25 mouse cellular contexts compared by ENCODE assay signal in genomic region chr8:124496266-124496665, GRCm38 (mm10). TPM values are rescaled to one million over a fixed set of nuclear protein-coding genes. Genes with fewer than 3 reads are reported as not detected.
DNase-seq lines count a peak whose midpoint lies in the region; ATAC-seq and TF ChIP-seq lines count a peak whose summit lies in the region.
"Had no signal": no experiment of that assay in that cellular context is flagged by ENCODE, and none has a peak within 500 bp of the region (broad histone marks: within the 10 kb centered on the region; RNA-seq: fewer than 3 reads in every experiment).

No protein-coding gene starts in this region.

- DNase-seq in cerebellum, adult 9-11 months, result peak; percentile 53
- DNase-seq in cerebellum, adult 11 months, result no peak
- DNase-seq in hindbrain, postnatal 0 days (ENCODE audit: low spot score), result no peak
- peak; percentile 18 for DNase-seq in left cerebral cortex, postnatal 4 days
- no peak for DNase-seq in left cerebral cortex, adult 8-10 months (ENCODE audit: low spot score in 2 of 2)
- no peak for DNase-seq in limb, embryonic 14.5 days (ENCODE audit: low spot score)
- DNase-seq in thymus, postnatal 0 days (ENCODE audit: low spot score), result no peak
- DNase-seq: adrenal gland, adult 2 months; adrenal gland, postnatal 14 days; B cell, adult 2 months; gastrocnemius, postnatal 10 days; gastrocnemius, postnatal 36 days; heart, adult 2 months; heart, postnatal 14 days; heart, postnatal 4 days had no signal

- H3K4me1 ChIP-seq in hindbrain, postnatal 0 days (ENCODE audit: insufficient read depth, low read length), result 0 out of 2 replicates have a peak, but pooled peaks cover 8% of the 10 kb centered on the region
- no peaks in the 10 kb centered on the region for H3K4me1 ChIP-seq in hindbrain, embryonic 16.5 days (ENCODE audit: control insufficient read depth, insufficient read depth, low read depth, low read length)
- peaks cover 20% of the 10 kb centered on the region for H3K4me1 ChIP-seq in limb, embryonic 14.5 days (ENCODE audit: control insufficient read depth, insufficient read depth, low read length)
- H3K4me1 ChIP-seq: forebrain, embryonic 10.5 days; forebrain, embryonic 13.5 days; heart, embryonic 10.5 days; heart, embryonic 13.5 days; intestine, embryonic 15.5 days had no signal

- H3K27ac ChIP-seq in hindbrain, postnatal 0 days, result peak overlapping the region; percentile 56; the same call in 1 of the 2 replicates
- no peak overlapping the region for H3K27ac ChIP-seq in hindbrain, embryonic 16.5 days (ENCODE audit: low read depth, low read length)
- H3K27ac ChIP-seq in limb, embryonic 14.5 days (replicated peaks; ENCODE audit: low read depth, low read length), result peak overlapping the region; percentile 74; the same call in 1 of the 2 replicates
- H3K27ac ChIP-seq: forebrain, embryonic 10.5 days; forebrain, embryonic 13.5 days; heart, adult 2 months; heart, embryonic 10.5 days; heart, embryonic 13.5 days; hindbrain, embryonic 14.5 days; intestine, embryonic 15.5 days had no signal

- intact Hi-C loops in left cerebral cortex, postnatal 4 days (cut with DNase I), result no loop called here

- 67% methylated on average over 4 of the region's 4 CpGs for WGBS in hindbrain, postnatal 0 days
- WGBS in hindbrain, embryonic 16.5 days, result 75% methylated on average over 4 of the region's 4 CpGs
- 61% methylated on average over 4 of the region's 4 CpGs for WGBS in limb, embryonic 14.5 days

- no peak overlapping the region for H3K9ac ChIP-seq in hindbrain, postnatal 0 days (replicated peaks; ENCODE audit: low read length)
- no peak overlapping the region for H3K9ac ChIP-seq in hindbrain, embryonic 16.5 days (ENCODE audit: low read depth, low read length)
- 0 out of 2 replicates have a peak overlapping the region, but pooled peaks have one; percentile 4 for H3K9ac ChIP-seq in limb, embryonic 14.5 days (ENCODE audit: low read depth, low read length, severe bottlenecking)
- H3K9ac ChIP-seq: forebrain, embryonic 13.5 days; heart, embryonic 13.5 days; hindbrain, embryonic 14.5 days; intestine, embryonic 15.5 days had no signal

- no peak overlapping the region for H3K4me3 ChIP-seq in hindbrain, postnatal 0 days (ENCODE audit: low read length)
- H3K4me3 ChIP-seq in hindbrain, embryonic 16.5 days (ENCODE audit: low read length), result no peak overlapping the region
- no peak overlapping the region for H3K4me3 ChIP-seq in limb, embryonic 14.5 days (replicated peaks; ENCODE audit: low read length)
- H3K4me3 ChIP-seq: forebrain, embryonic 10.5 days; forebrain, embryonic 13.5 days; heart, adult 2 months; heart, embryonic 10.5 days; heart, embryonic 13.5 days; intestine, embryonic 15.5 days had no signal

- H3K36me3 ChIP-seq in hindbrain, postnatal 0 days (ENCODE audit: insufficient read depth, low read length), result no peaks in the 10 kb centered on the region
- H3K36me3 ChIP-seq in hindbrain, embryonic 16.5 days (ENCODE audit: control insufficient read depth, insufficient read depth, low read length), result no peaks in the 10 kb centered on the region
- H3K36me3 ChIP-seq in limb, embryonic 14.5 days (ENCODE audit: control insufficient read depth, insufficient read depth, low read length), result no peaks in the 10 kb centered on the region
- H3K36me3 ChIP-seq: forebrain, embryonic 10.5 days; G1E; heart, embryonic 10.5 days; heart, embryonic 13.5 days; intestine, embryonic 15.5 days had no signal

- H3K9me3 ChIP-seq in hindbrain, postnatal 0 days (ENCODE audit: low read length), result no peaks in the 10 kb centered on the region
- no peaks in the 10 kb centered on the region for H3K9me3 ChIP-seq in hindbrain, embryonic 16.5 days (ENCODE audit: control insufficient read depth, low read length)
- no peaks in the 10 kb centered on the region for H3K9me3 ChIP-seq in limb, embryonic 14.5 days (ENCODE audit: control insufficient read depth, low read length)
- H3K9me3 ChIP-seq: forebrain, embryonic 10.5 days; forebrain, embryonic 13.5 days; heart, embryonic 10.5 days; heart, embryonic 13.5 days; intestine, embryonic 15.5 days had no signal

- TF ChIP-seq CTCF in hindbrain, postnatal 0 days (IDR thresholded peaks at IDR 0.05; ENCODE audit: low read depth), result no peak

- H3K4me2 ChIP-seq in hindbrain, postnatal 0 days (ENCODE audit: low read depth, low read length), result no peak overlapping the region
- no peak overlapping the region for H3K4me2 ChIP-seq in hindbrain, embryonic 16.5 days (ENCODE audit: low read length)
- H3K4me2 ChIP-seq in limb, embryonic 14.5 days (replicated peaks; ENCODE audit: low read depth, low read length, severe bottlenecking), result no peak overlapping the region
- H3K4me2 ChIP-seq: forebrain, embryonic 13.5 days; heart, embryonic 13.5 days; hindbrain, embryonic 14.5 days; intestine, embryonic 15.5 days had no signal

- no peaks in the 10 kb centered on the region for H3K27me3 ChIP-seq in hindbrain, postnatal 0 days (ENCODE audit: insufficient read depth, low read length)
- H3K27me3 ChIP-seq in hindbrain, embryonic 16.5 days (replicated peaks; ENCODE audit: control insufficient read depth, insufficient read depth, low read length), result no peaks in the 10 kb centered on the region
- no peaks in the 10 kb centered on the region for H3K27me3 ChIP-seq in limb, embryonic 14.5 days (ENCODE audit: control insufficient read depth, insufficient read depth, low read length)
- H3K27me3 ChIP-seq: forebrain, embryonic 13.5 days; heart, embryonic 13.5 days; intestine, embryonic 15.5 days had no signal

- TF ChIP-seq POLR2A in limb, embryonic 14.5 days (IDR thresholded peaks at IDR 0.05; ENCODE audit: borderline replicate concordance, extremely low read depth, insufficient read depth, insufficient read length), result no peak

- ATAC-seq in hindbrain, postnatal 0 days, result no peak
- no peak for ATAC-seq in hindbrain, embryonic 16.5 days
- ATAC-seq in limb, embryonic 14.5 days (ENCODE audit: low FRiP score, low read depth), result no peak
- ATAC-seq: forebrain, embryonic 13.5 days; forebrain, embryonic 16.5 days had no signal

RNA-seq across cellular contexts. Expression of gene Cog2, which starts 24.3 kb away (rescaled TPM):
- 29.4 and 30.0 TPM in 2 replicates for total RNA-seq in hindbrain, postnatal 0 days (2014; rRNA removed)
- 17.3 and 21.4 TPM in 2 replicates for polyA plus RNA-seq in hindbrain, postnatal 0 days (2015; fragmentation: Nextera tagmentation; extraction: Ambion mirVana)
- polyA plus RNA-seq in hindbrain, embryonic 16.5 days (2015; fragmentation: Nextera tagmentation; extraction: Ambion mirVana), result 30.3 and 34.5 TPM in 2 replicates
- total RNA-seq in left cerebral cortex, postnatal 4 days (2021), result 10 to 100 TPM; 37.2 to 38.6 TPM
- total RNA-seq in left cerebral cortex, adult 8-10 months (2022), result 10 to 100 TPM; 43.2 to 49.2 (median 45.7) TPM
- polyA plus RNA-seq in limb, embryonic 14.5 days (2012; rRNA removed), result 35.5 and 36.1 TPM in 2 replicates
- polyA plus RNA-seq in limb, embryonic 14.5 days (2014; fragmentation: Nextera tagmentation; extraction: Ambion mirVana), result 40.5 and 40.6 TPM in 2 replicates
- 35.6 and 40.5 TPM in 2 replicates for polyA plus RNA-seq in thymus, postnatal 0 days (2015; fragmentation: Nextera tagmentation; extraction: Ambion mirVana)

RNA-seq across cellular contexts. Expression of gene Pgbd5, which starts 56.8 kb away (rescaled TPM):
- total RNA-seq in hindbrain, postnatal 0 days (2014; rRNA removed), result 68.7 and 74.1 TPM in 2 replicates
- 15.8 and 15.9 TPM in 2 replicates for polyA plus RNA-seq in hindbrain, postnatal 0 days (2015; fragmentation: Nextera tagmentation; extraction: Ambion mirVana)
- 12.8 and 13.6 TPM in 2 replicates for polyA plus RNA-seq in hindbrain, embryonic 16.5 days (2015; fragmentation: Nextera tagmentation; extraction: Ambion mirVana)
- 10 to 100 TPM; 62.3 to 64.6 TPM for total RNA-seq in left cerebral cortex, postnatal 4 days (2021)
- total RNA-seq in left cerebral cortex, adult 8-10 months (2022), result 100 to 1,000 TPM; 179 to 198 (median 184) TPM
- polyA plus RNA-seq in limb, embryonic 14.5 days (2012; rRNA removed), result 8.0 and 10.7 TPM in 2 replicates
- polyA plus RNA-seq in limb, embryonic 14.5 days (2014; fragmentation: Nextera tagmentation; extraction: Ambion mirVana), result 3.9 and 5.1 TPM in 2 replicates
- 0.25 and 0.32 TPM in 2 replicates for polyA plus RNA-seq in thymus, postnatal 0 days (2015; fragmentation: Nextera tagmentation; extraction: Ambion mirVana)
- total RNA-seq: granulocyte monocyte progenitor cell, adult 5-6 weeks had no signal
- polyA plus RNA-seq: G1E had no signal

Comparison
In these comparisons a context has a peak if more than half of its experiments do, and no peak if none do; other contexts are left out.
1. DNase-seq: peak in cerebellum, adult 9-11 months (single experiment) and left cerebral cortex, postnatal 4 days (single experiment); none in cerebellum, adult 11 months (single experiment), hindbrain, postnatal 0 days (single experiment), left cerebral cortex, adult 8-10 months (0 of 2), limb, embryonic 14.5 days (single experiment) and thymus, postnatal 0 days (single experiment).